Mouse (Mus musculus) midbrain, postnatal 0 days (tissue): ENCODE results near the gene Insm2. TPM values are rescaled to one million over a fixed set of nuclear protein-coding genes. Genes with fewer than 3 reads are reported as not detected.

ENCODE experiments used
- ATAC-seq: fragments of 200-750 bp; cut with Nextera tagmentation; 2 replicates; pipeline ENCODE4 v1.8.0; 2017; ENCODE audit warnings: moderate number of reproducible peaks, mild to moderate bottlenecking, moderate TSS enrichment, moderate library complexity; ENCODE audit not compliant: low FRiP score
- DNase-seq: peaks from one replicate; pipeline ENCODE4 v3.0.0-alpha.2; 2015; ENCODE audit warnings: low spot score
- H3K27ac ChIP-seq: fragments of 300-500 bp; sonication (generic); 2 replicates; pipeline ENCODE4 v1.5.1; 2014; ENCODE audit warnings: low read depth, mild to moderate bottlenecking, low read length, mixed read lengths
- H3K27me3 ChIP-seq: fragments of 300-500 bp; sonication (generic); 2 replicates; pipeline ENCODE4 v1.6.1; 2014; ENCODE audit warnings: low read length, control low read depth, mixed read lengths; ENCODE audit not compliant: insufficient read depth
- H3K36me3 ChIP-seq: fragments of 300-500 bp; sonication (generic); 2 replicates; pipeline ENCODE4 v1.6.1; 2014; ENCODE audit warnings: low read length, control low read depth, mixed read lengths; ENCODE audit not compliant: insufficient read depth
- H3K4me1 ChIP-seq: fragments of 300-500 bp; sonication (generic); 2 replicates; pipeline ENCODE4 v1.6.1; 2014; ENCODE audit warnings: mild to moderate bottlenecking, control low read depth, antibody characterized with exemption, low read length, mixed read lengths; ENCODE audit not compliant: insufficient read depth
- H3K4me2 ChIP-seq: fragments of 300-500 bp; sonication (generic); 2 replicates; pipeline ENCODE4 v1.6.1; 2014; ENCODE audit warnings: low read depth, mild to moderate bottlenecking, low read length, mixed read lengths; ENCODE audit not compliant: poor library complexity, severe bottlenecking
- H3K4me3 ChIP-seq: fragments of 300-500 bp; sonication (generic); 2 replicates; pipeline ENCODE4 v1.5.1; 2014; ENCODE audit warnings: low read depth, mild to moderate bottlenecking, low read length, moderate library complexity
- H3K9ac ChIP-seq: fragments of 300-500 bp; sonication (generic); replicated peaks from 2 replicates; pipeline ENCODE4 v1.6.1; 2014; ENCODE audit warnings: mild to moderate bottlenecking, low read length, moderate library complexity, mixed read lengths; ENCODE audit not compliant: poor library complexity, severe bottlenecking
- H3K9me3 ChIP-seq: fragments of 300-500 bp; sonication (generic); 2 replicates; pipeline ENCODE4 v1.6.1; 2016; ENCODE audit warnings: low read length, control low read depth
- CTCF ChIP-seq: IDR thresholded peaks from 2 replicates; pipeline ENCODE4 v1.5.1; 2016; ENCODE audit warnings: antibody characterized with exemption, mild to moderate bottlenecking
- WGBS: fragments of 180-500 bp; shearing (Covaris S2); extraction: QIAGEN DNeasy Blood & Tissue Kit; methylation state at CpG from one replicate; pipeline ENCODE4 v1.1.7; 2014; 5-methylcytosine and 5-hydroxymethylcytosine counted together
- polyA plus RNA-seq: library from polyadenylated mRNA; unstranded; fragments of >200 nt; fragmentation: Nextera tagmentation; extraction: Ambion mirVana; gene quantifications from 2 replicates; pipeline ENCODE4 v1.2.1, GENCODE M21; 2015
- total RNA-seq: library from RNA; depleted of rRNA; stranded (reverse); fragments of >200 nt; gene quantifications from 2 replicates; pipeline ENCODE4 v1.2.3, GENCODE M21; 2014; rRNA removed

Insm2 gene
- total and polyA plus RNA-seq, 2 experiments from 2014 or later = 1.1 to 1.5 TPM

GRCm38 (mm10) chr12:55622615-55623245, 23.5 kb downstream of the Insm2 start:
- DNase-seq (peak; percentile 75), ATAC-seq (no peak)
- Histone ChIP-seq H3K36me3 (no peaks in the 10 kb centered on the region), H3K4me2 (no peak overlapping the region), H3K27me3 (no peaks in the 10 kb centered on the region), H3K9ac (no peak overlapping the region), H3K4me1 (no peaks in the 10 kb centered on the region), H3K4me3 (no peak overlapping the region), H3K9me3 (no peaks in the 10 kb centered on the region), H3K27ac (no peak overlapping the region)
- no peak for TF ChIP-seq CTCF
- 40% methylated on average over 3 of the region's 3 CpGs for WGBS

- Histone ChIP-seq H3K4me1 (no peaks in the 10 kb centered on the region), H3K9ac (no peak overlapping the region), H3K4me3 (no peak overlapping the region), H3K4me2 (no peak overlapping the region), H3K27me3 (no peaks in the 10 kb centered on the region), H3K36me3 (no peaks in the 10 kb centered on the region), H3K27ac (no peak overlapping the region), H3K9me3 (no peaks in the 10 kb centered on the region)
- 84% methylated on average over 5 of the region's 5 CpGs for WGBS
- ATAC-seq = no peak
- no peak for DNase-seq
- no peak for TF ChIP-seq CTCF
Observed at GRCm38 (mm10) chr12:55623254-55623653, 24.0 kb downstream of the Insm2 start.

GRCm38 (mm10) chr12:55626711-55627110, 27.5 kb downstream of the Insm2 start:
- no peak overlapping the region for H3K4me3 ChIP-seq
- H3K4me2 ChIP-seq = no peak overlapping the region
- ATAC-seq (no peak), DNase-seq (no peak)
- no peak overlapping the region for H3K27ac ChIP-seq
- peak; percentile 35 for TF ChIP-seq CTCF
- no peaks in the 10 kb centered on the region for H3K27me3 ChIP-seq
- no peak overlapping the region for H3K9ac ChIP-seq
- no peaks in the 10 kb centered on the region for H3K36me3 ChIP-seq
- 32% methylated on average over 4 of the region's 4 CpGs for WGBS
- no peaks in the 10 kb centered on the region for H3K4me1 ChIP-seq
- H3K9me3 ChIP-seq = no peaks in the 10 kb centered on the region

GRCm38 (mm10) chr12:55648011-55648525, 48.8 kb downstream of the Insm2 start:
- Histone ChIP-seq H3K4me3 (no peak overlapping the region), H3K9me3 (no peaks in the 10 kb centered on the region), H3K36me3 (0 out of 2 replicates have a peak, but pooled peaks cover 3% of the 10 kb centered on the region), H3K4me1 (no peaks in the 10 kb centered on the region), H3K4me2 (no peak overlapping the region), H3K9ac (no peak overlapping the region), H3K27me3 (no peaks in the 10 kb centered on the region), H3K27ac (no peak overlapping the region)
- 93% methylated on average over 7 of the region's 7 CpGs for WGBS
- DNase-seq (no peak), ATAC-seq (no peak)
- TF ChIP-seq CTCF = no peak

Other genes with a start within 250 kb of the Insm2 start
- gene Psma6, start 215.2 kb upstream of the Insm2 start, total RNA-seq = 91.1 and 102 TPM in 2 replicates
- 422 and 424 TPM in 2 replicates for gene Psma6, start 215.2 kb upstream of the Insm2 start, polyA plus RNA-seq
- gene Nfkbia, start 106.8 kb upstream of the Insm2 start, total RNA-seq = 40.8 and 51.4 TPM in 2 replicates
- gene Nfkbia, start 106.8 kb upstream of the Insm2 start, polyA plus RNA-seq = 74.6 and 77.3 TPM in 2 replicates
- gene Aldoart2, start 34.2 kb upstream of the Insm2 start, total RNA-seq = 0.14 TPM in 1 of 2 replicates, not detected in the other
- 0.10 TPM in 1 of 2 replicates, not detected in the other for gene Aldoart2, start 34.2 kb upstream of the Insm2 start, polyA plus RNA-seq
- gene Ralgapa1, start 221.7 kb downstream of the Insm2 start, total RNA-seq = 135 and 146 TPM in 2 replicates
- 14.4 and 18.8 TPM in 2 replicates for gene Ralgapa1, start 221.7 kb downstream of the Insm2 start, polyA plus RNA-seq
- gene Brms1l, start 236.9 kb downstream of the Insm2 start, total RNA-seq = 38.0 and 39.7 TPM in 2 replicates
- 38.3 and 40.5 TPM in 2 replicates for gene Brms1l, start 236.9 kb downstream of the Insm2 start, polyA plus RNA-seq